Mouse (Mus musculus): Measurements from ENCODE around the gene Gpc4.

Gene Gpc4

GRCm38 (mm10) chrX:52151100-52151499 is 14.0 kb downstream of the Gpc4 start:
- DNase-seq (ENCODE audit: low spot score in 2 of 2) = no peak

- DNase-seq (ENCODE audit: low spot score in 2 of 2) = no peak
Measured at GRCm38 (mm10) chrX:52145563-52145962, 19.5 kb downstream of the Gpc4 start.

- no peak for DNase-seq (ENCODE audit: low spot score in 2 of 2)
Measured at GRCm38 (mm10) chrX:52144491-52144890, 20.6 kb downstream of the Gpc4 start.

- no peak for DNase-seq (ENCODE audit: low spot score in 2 of 2)
Measured at GRCm38 (mm10) chrX:52140316-52140715, 24.7 kb downstream of the Gpc4 start.

- DNase-seq (ENCODE audit: low spot score in 2 of 2) = no peak
Measured at GRCm38 (mm10) chrX:52138461-52139075, 26.5 kb downstream of the Gpc4 start.

GRCm38 (mm10) chrX:52138033-52138432 is 27.0 kb downstream of the Gpc4 start:
- no peak for DNase-seq (ENCODE audit: low spot score in 2 of 2)

- no peak for DNase-seq (ENCODE audit: low spot score in 2 of 2)
Measured at GRCm38 (mm10) chrX:52136525-52136924, 28.5 kb downstream of the Gpc4 start.

GRCm38 (mm10) chrX:52129604-52130003 is 35.4 kb downstream of the Gpc4 start:
- no peak for DNase-seq (ENCODE audit: low spot score in 2 of 2)

GRCm38 (mm10) chrX:52128794-52129193 is 36.3 kb downstream of the Gpc4 start:
- no peak for DNase-seq (ENCODE audit: low spot score in 2 of 2)

- DNase-seq (ENCODE audit: low spot score in 2 of 2) = no peak
Measured at GRCm38 (mm10) chrX:52113651-52114050, 51.4 kb downstream of the Gpc4 start.

GRCm38 (mm10) chrX:52109663-52110062 is 55.4 kb downstream of the Gpc4 start:
- no peak for DNase-seq (ENCODE audit: low spot score in 2 of 2)

- no peak for DNase-seq (ENCODE audit: low spot score in 2 of 2)
Measured at GRCm38 (mm10) chrX:52108966-52109365, 56.1 kb downstream of the Gpc4 start.

- DNase-seq (ENCODE audit: low spot score in 2 of 2) = no peak
Measured at GRCm38 (mm10) chrX:52103771-52104170, 61.3 kb downstream of the Gpc4 start.

GRCm38 (mm10) chrX:52101940-52102339 is 63.1 kb downstream of the Gpc4 start:
- no peak for DNase-seq (ENCODE audit: low spot score in 2 of 2)

GRCm38 (mm10) chrX:52101445-52101844 is 63.6 kb downstream of the Gpc4 start:
- no peak for DNase-seq (ENCODE audit: low spot score in 2 of 2)

- no peak for DNase-seq (ENCODE audit: low spot score in 2 of 2)
Measured at GRCm38 (mm10) chrX:52087726-52088348, 77.2 kb downstream of the Gpc4 start.

- DNase-seq (ENCODE audit: low spot score in 2 of 2) = no peak
Measured at GRCm38 (mm10) chrX:52086885-52087573, 78.0 kb downstream of the Gpc4 start.

- no peak for DNase-seq (ENCODE audit: low spot score in 2 of 2)
Measured at GRCm38 (mm10) chrX:52083557-52083956, 81.5 kb downstream of the Gpc4 start.

GRCm38 (mm10) chrX:52072410-52072809 is 92.6 kb downstream of the Gpc4 start:
- no peak for DNase-seq (ENCODE audit: low spot score in 2 of 2)

GRCm38 (mm10) chrX:52053416-52053815 is 111.6 kb downstream of the Gpc4 start:
- DNase-seq (ENCODE audit: low spot score in 2 of 2) = no peak

GRCm38 (mm10) chrX:52052011-52052410 is 113.0 kb downstream of the Gpc4 start:
- DNase-seq (ENCODE audit: low spot score in 2 of 2) = no peak

GRCm38 (mm10) chrX:52050941-52051340 is 114.1 kb downstream of the Gpc4 start:
- no peak for DNase-seq (ENCODE audit: low spot score in 2 of 2)

- no peak for DNase-seq (ENCODE audit: low spot score in 2 of 2)
Measured at GRCm38 (mm10) chrX:52039875-52040274, 125.2 kb downstream of the Gpc4 start.

Data from frontal cortex, postnatal 25 days (tissue).